Mouse (Mus musculus) erythroblast, embryonic 14.5 days (primary cell): Measurements from ENCODE around the gene Uroc1. TPM values are rescaled to one million over a fixed set of nuclear protein-coding genes. Genes with fewer than 3 reads are reported as not detected.

Experiments
- H3K27me3 ChIP-seq: 2 replicates; pipeline ENCODE4 v1.6.1; 2012; ENCODE audit warnings: inconsistent platforms; ENCODE audit not compliant: control insufficient read depth
- H3K36me3 ChIP-seq: 2 replicates; pipeline ENCODE4 v1.6.1; 2012; ENCODE audit warnings: mild to moderate bottlenecking, inconsistent platforms; ENCODE audit not compliant: control insufficient read depth
- H3K4me1 ChIP-seq: 2 replicates; pipeline ENCODE4 v1.6.1; 2012; ENCODE audit warnings: inconsistent platforms; ENCODE audit not compliant: control insufficient read depth
- H3K4me3 ChIP-seq: replicated peaks from 2 replicates; pipeline ENCODE3; 2012; ENCODE audit warnings: moderate library complexity, mild to moderate bottlenecking, inconsistent platforms
- H3K9me3 ChIP-seq: 2 replicates; pipeline ENCODE4 v1.6.1; 2012; ENCODE audit warnings: low read length, inconsistent platforms, mixed read lengths; ENCODE audit not compliant: control insufficient read depth
- GATA1 ChIP-seq: IDR thresholded peaks from 2 replicates; pipeline ENCODE4 v1.6.1; 2012; ENCODE audit warnings: low read length, inconsistent platforms, mixed read lengths
- TAL1 ChIP-seq: IDR thresholded peaks from 3 replicates; pipeline ENCODE4 v1.6.1; 2012; ENCODE audit warnings: low read length, inconsistent platforms, mixed read lengths
- polyA plus RNA-seq: library from polyadenylated mRNA; stranded (reverse); fragments of >175 nt; gene quantifications from 2 replicates; pipeline ENCODE4 v1.2.3, GENCODE M21; 2012

Gene Uroc1
- polyA plus RNA-seq, 1 experiment, result not detected

GRCm38 (mm10) chr6:90410972-90411371 is 77.9 kb downstream of the Uroc1 start:
- no peak overlapping the region for H3K4me3 ChIP-seq
- TF ChIP-seq GATA1 (no peak), TAL1 (no peak)
- peaks cover 2% of the 10 kb centered on the region; the same call in 1 of the 2 replicates for H3K36me3 ChIP-seq
- H3K9me3 ChIP-seq, result no peaks in the 10 kb centered on the region
- no peaks in the 10 kb centered on the region for H3K27me3 ChIP-seq
- H3K4me1 ChIP-seq, result no peaks in the 10 kb centered on the region; the same call in 1 of the 2 replicates

- no peaks in the 10 kb centered on the region for H3K27me3 ChIP-seq
- no peaks in the 10 kb centered on the region for H3K36me3 ChIP-seq
- H3K9me3 ChIP-seq, result no peaks in the 10 kb centered on the region
- TF ChIP-seq GATA1, result no peak
- no peak for TF ChIP-seq TAL1
- H3K4me1 ChIP-seq, result no peaks in the 10 kb centered on the region; the same call in 1 of the 2 replicates
- no peak overlapping the region for H3K4me3 ChIP-seq
Measured at GRCm38 (mm10) chr6:90411926-90412325, 78.8 kb downstream of the Uroc1 start.

Other genes starting within 250 kb of the Uroc1 start
- gene Vmn1r50, start 231.9 kb upstream of the Uroc1 start, polyA plus RNA-seq, result not detected in 2 replicates
- gene Vmn1r51, start 210.7 kb upstream of the Uroc1 start, polyA plus RNA-seq, result not detected in 2 replicates
- not detected in 2 replicates for gene Vmn1r52, start 158.5 kb upstream of the Uroc1 start, polyA plus RNA-seq
- gene V1ra8, start 130.5 kb upstream of the Uroc1 start, polyA plus RNA-seq, result not detected in 2 replicates
- not detected in 2 replicates for gene Vmn1r53, start 108.8 kb upstream of the Uroc1 start, polyA plus RNA-seq
- gene Vmn1r54, start 87.0 kb upstream of the Uroc1 start, polyA plus RNA-seq, result not detected in 2 replicates
- not detected in 2 replicates for gene BC048671, start 32.1 kb upstream of the Uroc1 start, polyA plus RNA-seq
- 0.02 TPM in 1 of 2 replicates, not detected in the other for gene Chst13, start 8.1 kb upstream of the Uroc1 start, polyA plus RNA-seq
- gene Zxdc, start 36.2 kb downstream of the Uroc1 start, polyA plus RNA-seq, result 0.72 and 0.81 TPM in 2 replicates
- gene Cfap100, start 95.5 kb downstream of the Uroc1 start, polyA plus RNA-seq, result not detected in 2 replicates
- gene Klf15, start 129.3 kb downstream of the Uroc1 start, polyA plus RNA-seq, result 0.02 TPM in 1 of 2 replicates, not detected in the other
- gene Aldh1l1, start 153.1 kb downstream of the Uroc1 start, polyA plus RNA-seq, result 0.05 TPM in 1 of 2 replicates, not detected in the other